Mouse (Mus musculus): ENCODE results near the gene Btnl2.

Btnl2 gene

GRCm38 (mm10) chr17:34347606-34348308, 6.9 kb upstream of the Btnl2 start:
- peak; percentile 73 for DNase-seq (ENCODE audit: low read depth)

- DNase-seq (ENCODE audit: low read depth): peak; percentile 84
Measured at GRCm38 (mm10) chr17:34349429-34349828, 5.2 kb upstream of the Btnl2 start.

GRCm38 (mm10) chr17:34354940-34355339, 318 bp downstream of the Btnl2 start:
- DNase-seq (ENCODE audit: low read depth): no peak

- DNase-seq (ENCODE audit: low read depth): no peak
Measured at GRCm38 (mm10) chr17:34362954-34363546, 8.4 kb downstream of the Btnl2 start.

GRCm38 (mm10) chr17:34363676-34364310, 9.2 kb downstream of the Btnl2 start:
- DNase-seq (ENCODE audit: low read depth): no peak

GRCm38 (mm10) chr17:34365031-34365430, 10.4 kb downstream of the Btnl2 start:
- DNase-seq (ENCODE audit: low read depth): no peak

- no peak for DNase-seq (ENCODE audit: low read depth)
Measured at GRCm38 (mm10) chr17:34370563-34370962, 15.9 kb downstream of the Btnl2 start.

- DNase-seq (ENCODE audit: low read depth): no peak
Measured at GRCm38 (mm10) chr17:34373055-34373709, 18.6 kb downstream of the Btnl2 start.

- no peak for DNase-seq (ENCODE audit: low read depth)
Measured at GRCm38 (mm10) chr17:34376847-34377246, 22.2 kb downstream of the Btnl2 start, which contains the start of gene Btnl1. Gene Btnl1, plus strand, starts transcription at chr17:34377132.

GRCm38 (mm10) chr17:34377450-34378209, 23.0 kb downstream of the Btnl2 start:
- no peak for DNase-seq (ENCODE audit: low read depth)

GRCm38 (mm10) chr17:34378716-34379115, 24.1 kb downstream of the Btnl2 start:
- no peak for DNase-seq (ENCODE audit: low read depth)

- no peak for DNase-seq (ENCODE audit: low read depth)
Measured at GRCm38 (mm10) chr17:34379451-34379850, 24.8 kb downstream of the Btnl2 start.

GRCm38 (mm10) chr17:34381876-34382275, 27.3 kb downstream of the Btnl2 start:
- no peak for DNase-seq (ENCODE audit: low read depth)

GRCm38 (mm10) chr17:34383212-34383611, 28.6 kb downstream of the Btnl2 start:
- no peak for DNase-seq (ENCODE audit: low read depth)

GRCm38 (mm10) chr17:34384699-34385098, 30.1 kb downstream of the Btnl2 start:
- DNase-seq (ENCODE audit: low read depth): no peak

- no peak for DNase-seq (ENCODE audit: low read depth)
Measured at GRCm38 (mm10) chr17:34386656-34387055, 32.0 kb downstream of the Btnl2 start.

- DNase-seq (ENCODE audit: low read depth): no peak
Measured at GRCm38 (mm10) chr17:34388513-34388912, 33.9 kb downstream of the Btnl2 start.

GRCm38 (mm10) chr17:34391507-34391906, 36.9 kb downstream of the Btnl2 start:
- DNase-seq (ENCODE audit: low read depth): no peak

GRCm38 (mm10) chr17:34392321-34392720, 37.7 kb downstream of the Btnl2 start:
- DNase-seq (ENCODE audit: low read depth): no peak

GRCm38 (mm10) chr17:34397357-34397756, 42.7 kb downstream of the Btnl2 start:
- DNase-seq (ENCODE audit: low read depth): no peak

GRCm38 (mm10) chr17:34398058-34398710, 43.6 kb downstream of the Btnl2 start:
- DNase-seq (ENCODE audit: low read depth): peak; percentile 78

Measured in c-Kit-positive CD71-negative TER-119-negative erythroid progenitor cells, embryonic 14.5 days (primary cell).